Mouse (Mus musculus): ENCODE results near the gene Aak1.
"Not testable (repeated sequence)": the region's sequence is repeated elsewhere in the genome, so short reads cannot be mapped to it uniquely, and the experiment has no call there.

The Aak1 gene

GRCm38 (mm10) chr6:87009692-87010328, 160.5 kb downstream of the Aak1 start:
- peak; percentile 98 for DNase-seq (ENCODE audit: low read depth, low spot score)

- DNase-seq (ENCODE audit: low read depth, low spot score) = peak; percentile 83
Measured at GRCm38 (mm10) chr6:87016916-87017315, 167.6 kb downstream of the Aak1 start.

GRCm38 (mm10) chr6:87018874-87019273, 169.6 kb downstream of the Aak1 start:
- DNase-seq (ENCODE audit: low read depth, low spot score) = no peak

- peak; percentile 78 for DNase-seq (ENCODE audit: low read depth, low spot score)
Measured at GRCm38 (mm10) chr6:87021791-87022190, 172.5 kb downstream of the Aak1 start.

GRCm38 (mm10) chr6:87026980-87027379, 177.7 kb downstream of the Aak1 start:
- no peak for DNase-seq (ENCODE audit: low read depth, low spot score)

GRCm38 (mm10) chr6:87028881-87029280, 179.6 kb downstream of the Aak1 start:
- DNase-seq (ENCODE audit: low read depth, low spot score) = no peak

GRCm38 (mm10) chr6:87031310-87031709, 182.0 kb downstream of the Aak1 start:
- DNase-seq (ENCODE audit: low read depth, low spot score) = not testable (repeated sequence)

- peak; percentile 30 for DNase-seq (ENCODE audit: low read depth, low spot score)
Measured at GRCm38 (mm10) chr6:87032401-87032800, 183.1 kb downstream of the Aak1 start.

GRCm38 (mm10) chr6:87034395-87034794, 185.1 kb downstream of the Aak1 start:
- DNase-seq (ENCODE audit: low read depth, low spot score) = no peak

- DNase-seq (ENCODE audit: low read depth, low spot score) = no peak
Measured at GRCm38 (mm10) chr6:87037826-87038620, 188.7 kb downstream of the Aak1 start.

- DNase-seq (ENCODE audit: low read depth, low spot score) = no peak
Measured at GRCm38 (mm10) chr6:87039161-87039560, 189.8 kb downstream of the Aak1 start.

GRCm38 (mm10) chr6:87040971-87041370, 191.7 kb downstream of the Aak1 start:
- no peak for DNase-seq (ENCODE audit: low read depth, low spot score)

- no peak for DNase-seq (ENCODE audit: low read depth, low spot score)
Measured at GRCm38 (mm10) chr6:87041431-87041830, 192.1 kb downstream of the Aak1 start.

GRCm38 (mm10) chr6:87042004-87042336, 192.7 kb downstream of the Aak1 start:
- no peak for DNase-seq (ENCODE audit: low read depth, low spot score)

GRCm38 (mm10) chr6:87042337-87043130, 193.2 kb downstream of the Aak1 start, which contains the start of gene Gfpt1:
Gfpt1 (plus strand) TSS chr6:87042846.
- peak; percentile 98 for DNase-seq (ENCODE audit: low read depth, low spot score)

- no peak for DNase-seq (ENCODE audit: low read depth, low spot score)
Measured at GRCm38 (mm10) chr6:87043131-87043516, 193.8 kb downstream of the Aak1 start.

- DNase-seq (ENCODE audit: low read depth, low spot score) = no peak
Measured at GRCm38 (mm10) chr6:87044895-87045294, 195.6 kb downstream of the Aak1 start.

- DNase-seq (ENCODE audit: low read depth, low spot score) = no peak
Measured at GRCm38 (mm10) chr6:87045507-87045906, 196.2 kb downstream of the Aak1 start.

- not testable (repeated sequence) for DNase-seq (ENCODE audit: low read depth, low spot score)
Measured at GRCm38 (mm10) chr6:87048712-87049111, 199.4 kb downstream of the Aak1 start.

- no peak for DNase-seq (ENCODE audit: low read depth, low spot score)
Measured at GRCm38 (mm10) chr6:87051886-87052425, 202.6 kb downstream of the Aak1 start.
